Mouse (Mus musculus) MEL (cell line): ENCODE measurements around the gene Gm3336.

Experiments used
- CHD1 ChIP-seq: IDR thresholded peaks from 2 replicates; pipeline ENCODE4 v1.6.1; 2012; ENCODE audit warnings: low read depth, mild to moderate bottlenecking, inconsistent platforms, low read length, improper control_type of control experiment
- CTCF ChIP-seq, 3 experiments: IDR thresholded peaks in 2 of 3; conservative IDR thresholded peaks in 1 of 3; 2 replicates each; pipeline ENCODE4 v1.5.1; 2011 to 2012; ENCODE audit warnings: low read length in 3 of 3, low read depth in 2 of 3, mild to moderate bottlenecking in 2 of 3, improper control_type of control experiment in 1 of 3, inconsistent platforms in 1 of 3, mixed read lengths in 1 of 3, moderate library complexity in 1 of 3; ENCODE audit not compliant: control insufficient read depth in 1 of 3, insufficient read depth in 1 of 3, poor library complexity in 1 of 3, severe bottlenecking in 1 of 3
- E2F4 ChIP-seq: IDR thresholded peaks from 2 replicates; pipeline ENCODE4 v1.6.1; 2011; ENCODE audit warnings: low read depth, low read length, improper control_type of control experiment, borderline replicate concordance
- EP300 ChIP-seq, 2 experiments: IDR thresholded peaks; 2 replicates each; pipeline ENCODE4 v1.6.1; 2011; ENCODE audit warnings: improper control_type of control experiment in 2 of 2, low read length in 2 of 2, low read depth in 1 of 2, mild to moderate bottlenecking in 1 of 2
- GATA1 ChIP-seq: IDR thresholded peaks from 2 replicates; pipeline ENCODE4 v1.6.1; 2011; ENCODE audit warnings: low read depth, low read length, improper control_type of control experiment
- HCFC1 ChIP-seq: IDR thresholded peaks from 2 replicates; pipeline ENCODE4 v1.6.1; 2012; ENCODE audit warnings: low read depth, mild to moderate bottlenecking, inconsistent platforms, low read length, improper control_type of control experiment, moderate library complexity
- MAZ ChIP-seq: IDR thresholded peaks from 2 replicates; pipeline ENCODE4 v1.6.1; 2012; ENCODE audit warnings: low read depth, mild to moderate bottlenecking, inconsistent platforms, low read length, improper control_type of control experiment
- MEF2A ChIP-seq: IDR thresholded peaks from 2 replicates; pipeline ENCODE4 v1.6.1; 2014; ENCODE audit warnings: low read depth, mild to moderate bottlenecking, inconsistent platforms, low read length, improper control_type of control experiment; ENCODE audit not compliant: poor library complexity, insufficient replicate concordance, severe bottlenecking; ENCODE audit errors: extremely low read depth
- POLR2A ChIP-seq, 2 experiments: IDR thresholded peaks; 2 replicates each; pipeline ENCODE4 v1.6.1; 2011 to 2012; ENCODE audit warnings: low read length in 2 of 2, mild to moderate bottlenecking in 2 of 2, control low read depth in 1 of 2, improper control_type of control experiment in 1 of 2, low read depth in 1 of 2, moderate library complexity in 1 of 2; ENCODE audit not compliant: control insufficient read depth in 1 of 2, insufficient read depth in 1 of 2, poor library complexity in 1 of 2
- POLR2AphosphoS2 ChIP-seq: IDR thresholded peaks from 2 replicates; pipeline ENCODE4 v1.6.1; 2011; ENCODE audit warnings: low read length, improper control_type of control experiment
- RAD21 ChIP-seq: IDR thresholded peaks from 2 replicates; pipeline ENCODE4 v1.6.1; 2011; ENCODE audit warnings: mild to moderate bottlenecking, low read depth, low read length, improper control_type of control experiment
- USF1 ChIP-seq: IDR thresholded peaks from 2 replicates; pipeline ENCODE4 v1.6.1; 2014; ENCODE audit warnings: low read depth, mild to moderate bottlenecking, inconsistent platforms, low read length, improper control_type of control experiment, moderate library complexity
- USF2 ChIP-seq, 2 experiments: IDR thresholded peaks; 2 replicates each; pipeline ENCODE4 v1.6.1; 2011 to 2012; ENCODE audit warnings: improper control_type of control experiment in 2 of 2, low read length in 2 of 2, borderline replicate concordance in 1 of 2, inconsistent platforms in 1 of 2, low read depth in 1 of 2, mild to moderate bottlenecking in 1 of 2; ENCODE audit not compliant: insufficient read depth in 1 of 2
- ZMIZ1 ChIP-seq: IDR thresholded peaks from 2 replicates; pipeline ENCODE4 v1.6.1; 2012; ENCODE audit warnings: low read depth, mild to moderate bottlenecking, inconsistent platforms, low read length, improper control_type of control experiment, moderate library complexity

DNA sequence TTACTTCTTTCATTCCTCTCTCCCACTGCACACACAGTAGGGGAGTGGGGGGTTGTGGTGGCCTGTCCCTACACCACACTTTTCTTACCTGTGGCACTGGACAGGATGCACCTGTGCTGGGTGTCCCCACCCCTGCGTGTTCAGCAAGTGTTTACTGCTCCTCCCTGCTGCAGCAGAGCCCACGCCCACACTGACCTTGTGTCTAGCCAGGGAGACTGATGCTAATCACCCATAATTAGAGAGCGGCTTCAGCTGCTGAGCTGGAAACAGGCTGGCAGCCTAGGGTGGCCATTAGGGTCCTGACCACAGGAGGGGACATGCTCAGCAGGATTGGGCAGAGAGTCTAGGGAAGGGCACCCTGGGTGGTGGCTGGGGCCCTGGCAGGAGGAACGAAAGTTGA, 43.6 kb upstream of the Gm3336 start:
- no peak for TF ChIP-seq E2F4
- no peak for TF ChIP-seq MAZ
- TF ChIP-seq USF1 = no peak
- TF ChIP-seq CTCF (IDR thresholded peaks at IDR 0.05 in 2 of 3, conservative IDR thresholded peaks at IDR 0.05 in 1 of 3; ENCODE audit: control insufficient read depth in 1 of 3, insufficient read depth in 1 of 3, low read depth in 2 of 3, low read length in 3 of 3, poor library complexity in 1 of 3, severe bottlenecking in 1 of 3) = no peak
- TF ChIP-seq EP300 (IDR thresholded peaks at IDR 0.05; ENCODE audit: low read depth in 1 of 2, low read length in 2 of 2) = no peak
- TF ChIP-seq ZMIZ1 = no peak
- no peak for TF ChIP-seq POLR2A (IDR thresholded peaks at IDR 0.05; ENCODE audit: control insufficient read depth in 1 of 2, insufficient read depth in 1 of 2, low read depth in 1 of 2, low read length in 2 of 2, poor library complexity in 1 of 2)
- no peak for TF ChIP-seq POLR2AphosphoS2
- TF ChIP-seq MEF2A = no peak
- TF ChIP-seq RAD21 = no peak
- TF ChIP-seq GATA1 = no peak
- TF ChIP-seq CHD1 = no peak
- TF ChIP-seq USF2 (IDR thresholded peaks at IDR 0.05; ENCODE audit: borderline replicate concordance in 1 of 2, insufficient read depth in 1 of 2, low read depth in 1 of 2, low read length in 2 of 2) = no peak
- no peak for TF ChIP-seq HCFC1
